Mouse (Mus musculus): ENCODE results near the gene Camta1.
"Not testable (repeated sequence)": the region's sequence is repeated elsewhere in the genome, so short reads cannot be mapped to it uniquely, and the experiment has no call there.

Camta1 gene

GRCm38 (mm10) chr4:150879631-150880030 is 982.0 kb downstream of the Camta1 start:
- Histone ChIP-seq H3K36me3 (ENCODE audit: insufficient read depth, low read length) (no peaks in the 10 kb centered on the region), H3K9me3 (ENCODE audit: low read length) (peaks cover 9% of the 10 kb centered on the region; the same call in 1 of the 2 replicates), H3K4me3 (replicated peaks; ENCODE audit: low read length) (peak overlapping the region; percentile 57), H3K4me1 (replicated peaks; ENCODE audit: low read depth, low read length) (peaks cover 50% of the 10 kb centered on the region), H3K27me3 (ENCODE audit: insufficient read depth, low read length) (peaks cover 3% of the 10 kb centered on the region)
- TF ChIP-seq CTCF (conservative IDR thresholded peaks at IDR 0.05; ENCODE audit: low read length), result no peak
- TF ChIP-seq NANOG (IDR thresholded peaks at IDR 0.05; ENCODE audit: borderline replicate concordance, low read length), result no peak
- no peak for TF ChIP-seq POU5F1 (IDR thresholded peaks at IDR 0.05; ENCODE audit: borderline replicate concordance, low read length)

GRCm38 (mm10) chr4:150875393-150875792 is 986.3 kb downstream of the Camta1 start:
- peaks cover 75% of the 10 kb centered on the region for H3K4me1 ChIP-seq (replicated peaks; ENCODE audit: low read depth, low read length)
- H3K4me3 ChIP-seq (replicated peaks; ENCODE audit: low read length), result no peak overlapping the region
- TF ChIP-seq NANOG (IDR thresholded peaks at IDR 0.05; ENCODE audit: borderline replicate concordance, low read length) (no peak), CTCF (conservative IDR thresholded peaks at IDR 0.05; ENCODE audit: low read length) (no peak), POU5F1 (IDR thresholded peaks at IDR 0.05; ENCODE audit: borderline replicate concordance, low read length) (no peak)
- H3K27me3 ChIP-seq (ENCODE audit: insufficient read depth, low read length), result peaks cover 3% of the 10 kb centered on the region
- H3K9me3 ChIP-seq (ENCODE audit: low read length), result peaks cover under 1% of the 10 kb centered on the region; the same call in 1 of the 2 replicates
- peaks cover 2% of the 10 kb centered on the region; the same call in 1 of the 2 replicates for H3K36me3 ChIP-seq (ENCODE audit: insufficient read depth, low read length)

- H3K4me1 ChIP-seq (replicated peaks; ENCODE audit: low read depth, low read length), result peaks cover 75% of the 10 kb centered on the region
- not testable (repeated sequence) for H3K9me3 ChIP-seq (ENCODE audit: low read length); H3K4me3 ChIP-seq (replicated peaks; ENCODE audit: low read length); H3K27me3 ChIP-seq (ENCODE audit: insufficient read depth, low read length); H3K36me3 ChIP-seq (ENCODE audit: insufficient read depth, low read length)
Observed at GRCm38 (mm10) chr4:150874416-150874815, 987.3 kb downstream of the Camta1 start.

GRCm38 (mm10) chr4:150872681-150873080 is 989.0 kb downstream of the Camta1 start:
- Histone ChIP-seq H3K9me3 (ENCODE audit: low read length) (no peaks in the 10 kb centered on the region), H3K4me1 (replicated peaks; ENCODE audit: low read depth, low read length) (peaks cover 73% of the 10 kb centered on the region), H3K27me3 (ENCODE audit: insufficient read depth, low read length) (no peaks in the 10 kb centered on the region), H3K4me3 (replicated peaks; ENCODE audit: low read length) (peak overlapping the region; percentile 60), H3K36me3 (ENCODE audit: insufficient read depth, low read length) (peaks cover 21% of the 10 kb centered on the region)
- TF ChIP-seq NANOG (IDR thresholded peaks at IDR 0.05; ENCODE audit: borderline replicate concordance, low read length) (no peak), CTCF (conservative IDR thresholded peaks at IDR 0.05; ENCODE audit: low read length) (no peak), POU5F1 (IDR thresholded peaks at IDR 0.05; ENCODE audit: borderline replicate concordance, low read length) (no peak)

- Histone ChIP-seq H3K36me3 (ENCODE audit: insufficient read depth, low read length) (peaks cover 26% of the 10 kb centered on the region), H3K9me3 (ENCODE audit: low read length) (no peaks in the 10 kb centered on the region), H3K4me3 (replicated peaks; ENCODE audit: low read length) (peak overlapping the region; percentile 60), H3K27me3 (ENCODE audit: insufficient read depth, low read length) (no peaks in the 10 kb centered on the region), H3K4me1 (replicated peaks; ENCODE audit: low read depth, low read length) (peaks cover 73% of the 10 kb centered on the region)
- TF ChIP-seq POU5F1 (IDR thresholded peaks at IDR 0.05; ENCODE audit: borderline replicate concordance, low read length) (no peak), CTCF (conservative IDR thresholded peaks at IDR 0.05; ENCODE audit: low read length) (no peak), NANOG (IDR thresholded peaks at IDR 0.05; ENCODE audit: borderline replicate concordance, low read length) (no peak)
Observed at GRCm38 (mm10) chr4:150872139-150872651, 989.5 kb downstream of the Camta1 start.

GRCm38 (mm10) chr4:150871392-150872138 is 990.1 kb downstream of the Camta1 start:
- TF ChIP-seq POU5F1 (IDR thresholded peaks at IDR 0.05; ENCODE audit: borderline replicate concordance, low read length), result no peak
- TF ChIP-seq CTCF (conservative IDR thresholded peaks at IDR 0.05; ENCODE audit: low read length), result no peak
- no peak for TF ChIP-seq NANOG (IDR thresholded peaks at IDR 0.05; ENCODE audit: borderline replicate concordance, low read length)
- Histone ChIP-seq H3K27me3 (ENCODE audit: insufficient read depth, low read length) (no peaks in the 10 kb centered on the region), H3K4me1 (replicated peaks; ENCODE audit: low read depth, low read length) (peaks cover 69% of the 10 kb centered on the region), H3K36me3 (ENCODE audit: insufficient read depth, low read length) (peaks cover 33% of the 10 kb centered on the region), H3K9me3 (ENCODE audit: low read length) (no peaks in the 10 kb centered on the region), H3K4me3 (replicated peaks; ENCODE audit: low read length) (peak overlapping the region; percentile 60; the same call in 1 of the 2 replicates)

- peaks cover 71% of the 10 kb centered on the region for H3K4me1 ChIP-seq (replicated peaks; ENCODE audit: low read depth, low read length)
- TF ChIP-seq NANOG (IDR thresholded peaks at IDR 0.05; ENCODE audit: borderline replicate concordance, low read length) (no peak), POU5F1 (IDR thresholded peaks at IDR 0.05; ENCODE audit: borderline replicate concordance, low read length) (no peak), CTCF (conservative IDR thresholded peaks at IDR 0.05; ENCODE audit: low read length) (no peak)
- no peaks in the 10 kb centered on the region for H3K27me3 ChIP-seq (ENCODE audit: insufficient read depth, low read length)
- H3K9me3 ChIP-seq (ENCODE audit: low read length), result no peaks in the 10 kb centered on the region
- peak overlapping the region; percentile 14; the same call in 1 of the 2 replicates for H3K4me3 ChIP-seq (replicated peaks; ENCODE audit: low read length)
- H3K36me3 ChIP-seq (ENCODE audit: insufficient read depth, low read length), result peaks cover 38% of the 10 kb centered on the region
Observed at GRCm38 (mm10) chr4:150870963-150871391, 990.7 kb downstream of the Camta1 start.

- TF ChIP-seq POU5F1 (IDR thresholded peaks at IDR 0.05; ENCODE audit: borderline replicate concordance, low read length) (no peak), CTCF (conservative IDR thresholded peaks at IDR 0.05; ENCODE audit: low read length) (no peak), NANOG (IDR thresholded peaks at IDR 0.05; ENCODE audit: borderline replicate concordance, low read length) (no peak)
- H3K4me1 ChIP-seq (replicated peaks; ENCODE audit: low read depth, low read length), result peaks cover 60% of the 10 kb centered on the region
- peaks cover 48% of the 10 kb centered on the region for H3K36me3 ChIP-seq (ENCODE audit: insufficient read depth, low read length)
Observed at GRCm38 (mm10) chr4:150869276-150870197, 992.1 kb downstream of the Camta1 start.

More at GRCm38 (mm10) chr4:150869276-150870197, 992.1 kb downstream of the Camta1 start:
- no peaks in the 10 kb centered on the region for H3K27me3 ChIP-seq (ENCODE audit: insufficient read depth, low read length)
- H3K4me3 ChIP-seq (replicated peaks; ENCODE audit: low read length), result no peak overlapping the region
- H3K9me3 ChIP-seq (ENCODE audit: low read length), result no peaks in the 10 kb centered on the region
